Mouse (Mus musculus) left cerebral cortex, adult 2 months (tissue): ENCODE data around the gene Gm19426. TPM values are rescaled to one million over a fixed set of nuclear protein-coding genes. Genes with fewer than 3 reads are reported as not detected.
"Not testable (repeated sequence)": the region's sequence is repeated elsewhere in the genome, so short reads cannot be mapped to it uniquely, and the experiment has no call there.

Source experiments
- DNase-seq, 2 experiments: peaks; one replicate each; pipeline ENCODE4 v3.0.0; 2021 to 2022; ENCODE audit warnings: low spot score in 2 of 2, mixed read lengths in 1 of 2; ENCODE audit errors: extremely low spot score in 1 of 2
- H3K27ac ChIP-seq: fragments of 200-600 bp; 2 replicates; pipeline ENCODE4 v1.8.1; 2022
- H3K4me3 ChIP-seq: fragments of 200-600 bp; 2 replicates; pipeline ENCODE4 v1.8.1; 2022
- CTCF ChIP-seq: fragments of 200-600 bp; IDR thresholded peaks from 2 replicates; pipeline ENCODE4 v1.8.1; 2022; ENCODE audit warnings: antibody characterized with exemption, mild to moderate bottlenecking, moderate library complexity
- intact Hi-C: fragments of 180-260 bp; cut with DNase I; formaldehyde crosslinking; loops from one replicate; pipeline ENCODE4 v1.15.1; 2025
- total RNA-seq, 2 experiments: library from RNA; stranded (reverse); gene quantifications; 2 replicates each; pipeline ENCODE4 v1.2.3; 2021

Gm19426 gene
- total RNA-seq, 2 experiments from 2014 or later, result 2.0 to 2.4 TPM

GRCm38 (mm10) chr2:84733579-84734300 is 9.7 kb downstream of the Gm19426 start, which contains the start of gene Ypel4:
TSS of gene Ypel4 (plus strand) at chr2:84734058.
- intact Hi-C loops, result loop anchor here (5.0 kb wide), 1 partner anchor 149 kb away; no protein-coding TSS in a partner anchor
- Histone ChIP-seq H3K4me3 (peak within 1 kb of the TSS; percentile 78), H3K27ac (peak within 1 kb of the TSS; percentile 97)
- TF ChIP-seq CTCF, result no peak
- peak; percentile 72 to 76 for DNase-seq

- H3K27ac ChIP-seq, result no peak overlapping the region
- no peak for DNase-seq
- intact Hi-C loops, result loop anchor here (5.0 kb wide), 1 partner anchor 150 kb away; no protein-coding TSS in a partner anchor
These were observed 11.1 kb downstream of the Gm19426 start for GRCm38 (mm10) chr2:84732394-84732793.

GRCm38 (mm10) chr2:84731206-84731605 is 12.2 kb downstream of the Gm19426 start:
- H3K27ac ChIP-seq, result no peak overlapping the region
- H3K4me3 ChIP-seq, result no peak overlapping the region
- no peak for DNase-seq
- intact Hi-C loops, result loop anchor here (5.0 kb wide), 1 partner anchor 151 kb away; no protein-coding TSS in a partner anchor
- TF ChIP-seq CTCF, result no peak

More at GRCm38 (mm10) chr2:84732394-84732793, 11.1 kb downstream of the Gm19426 start:
- H3K4me3 ChIP-seq, result no peak overlapping the region
- TF ChIP-seq CTCF, result no peak

- intact Hi-C loops, result loop anchor here (5.0 kb wide), 1 partner anchor 319 kb away; the partner anchor contains the start of gene Tnks1bp1
- H3K4me3 ChIP-seq, DNase-seq, H3K27ac ChIP-seq: not testable (repeated sequence)
These were observed 15.3 kb downstream of the Gm19426 start for GRCm38 (mm10) chr2:84728191-84728590.

- peak within 1 kb of the TSS; percentile 82 for H3K4me3 ChIP-seq
- intact Hi-C loops, result loop anchor here (1.0 to 5.0 kb wide), 2 partner anchors 12 to 320 kb away; partner anchors contain the start of genes Tnks1bp1 and Zdhhc5
- DNase-seq, result peak; percentile 95 to 96
- peak within 1 kb of the TSS; percentile 92 for H3K27ac ChIP-seq
- TF ChIP-seq CTCF, result no peak
These were observed 16.1 kb downstream of the Gm19426 start, which contains the start of gene Clp1 for GRCm38 (mm10) chr2:84727172-84727858. TSS of gene Clp1 (minus strand) at chr2:84727350.

- no peak for DNase-seq
- intact Hi-C loops, result loop anchor here (1.0 to 5.0 kb wide), 2 partner anchors 11 to 321 kb away; partner anchors contain the start of genes Tnks1bp1 and Zdhhc5
- Histone ChIP-seq H3K27ac (peak overlapping the region; percentile 92), H3K4me3 (peak overlapping the region; percentile 82)
- no peak for TF ChIP-seq CTCF
These were observed 16.7 kb downstream of the Gm19426 start for GRCm38 (mm10) chr2:84726716-84727115.

DNA sequence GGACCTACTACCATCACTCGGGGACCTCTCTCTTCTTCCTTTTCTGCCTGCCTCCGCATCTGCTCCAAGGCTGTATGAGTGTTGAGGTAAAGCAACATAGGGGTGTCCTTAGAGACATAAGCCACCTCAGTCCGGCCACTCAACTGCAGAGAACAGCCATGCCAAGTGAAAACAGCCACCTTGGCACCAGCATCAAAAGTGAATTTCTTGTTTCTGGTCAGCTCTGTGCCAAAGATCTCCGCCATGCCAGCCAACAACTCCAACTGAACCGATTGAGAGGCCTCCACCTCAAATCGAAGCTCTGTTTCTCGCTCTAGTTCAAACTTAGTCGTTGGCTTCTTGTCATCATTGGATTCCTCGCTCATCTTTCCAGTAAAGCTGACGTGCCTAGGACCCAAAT is 17.7 kb downstream of the Gm19426 start:
- DNase-seq, result no peak
- Histone ChIP-seq H3K27ac (no peak overlapping the region), H3K4me3 (no peak overlapping the region)
- intact Hi-C loops, result loop anchor here (5.0 kb wide), 1 partner anchor 322 kb away; the partner anchor contains the start of gene Tnks1bp1
- TF ChIP-seq CTCF, result no peak

- intact Hi-C loops, result no loop called here
- Histone ChIP-seq H3K4me3 (no peak overlapping the region), H3K27ac (no peak overlapping the region)
- no peak for DNase-seq
- TF ChIP-seq CTCF, result no peak
These were observed 19.6 kb downstream of the Gm19426 start for GRCm38 (mm10) chr2:84723856-84724255.

DNA sequence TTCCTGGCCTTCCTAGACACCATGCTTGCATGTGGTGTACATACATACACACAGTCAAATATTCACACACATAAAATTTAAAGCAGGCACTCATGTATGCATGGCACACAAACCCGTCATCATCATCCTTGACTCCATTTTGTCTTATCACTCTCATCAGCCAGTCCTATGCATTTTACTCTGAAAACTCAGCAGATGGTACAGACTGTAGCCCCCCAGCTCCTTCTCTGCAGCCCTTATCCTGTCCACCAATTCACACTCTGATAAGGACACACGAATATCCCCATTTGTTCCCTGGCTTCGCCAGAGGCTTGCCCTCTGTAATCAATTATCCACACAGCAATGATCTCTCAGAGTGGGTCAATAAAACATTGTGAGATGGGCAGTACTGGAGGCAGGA is 22.3 kb downstream of the Gm19426 start:
- no peak for DNase-seq
- no peak for TF ChIP-seq CTCF
- Histone ChIP-seq H3K27ac (no peak overlapping the region), H3K4me3 (no peak overlapping the region)
- intact Hi-C loops, result no loop called here

DNA sequence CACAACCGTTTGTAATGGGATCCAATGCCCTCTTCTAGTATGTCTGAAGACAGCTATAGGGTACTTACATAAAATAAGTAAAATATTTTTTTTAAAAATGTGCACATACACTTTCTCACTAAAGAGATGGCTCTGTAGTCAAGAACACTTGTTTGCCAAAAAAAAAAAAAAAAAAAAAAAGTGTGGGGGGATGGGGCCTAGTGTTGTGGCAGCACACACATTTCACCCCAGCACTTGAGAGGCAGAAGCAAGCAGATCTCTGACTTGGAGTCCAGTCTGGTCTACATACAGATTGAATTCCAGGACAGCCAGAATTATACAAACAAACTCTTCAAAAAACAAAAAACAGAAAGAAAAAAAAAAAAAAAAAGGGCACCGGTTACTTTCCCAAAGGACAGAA is 22.7 kb downstream of the Gm19426 start:
- no peak for TF ChIP-seq CTCF

DNA sequence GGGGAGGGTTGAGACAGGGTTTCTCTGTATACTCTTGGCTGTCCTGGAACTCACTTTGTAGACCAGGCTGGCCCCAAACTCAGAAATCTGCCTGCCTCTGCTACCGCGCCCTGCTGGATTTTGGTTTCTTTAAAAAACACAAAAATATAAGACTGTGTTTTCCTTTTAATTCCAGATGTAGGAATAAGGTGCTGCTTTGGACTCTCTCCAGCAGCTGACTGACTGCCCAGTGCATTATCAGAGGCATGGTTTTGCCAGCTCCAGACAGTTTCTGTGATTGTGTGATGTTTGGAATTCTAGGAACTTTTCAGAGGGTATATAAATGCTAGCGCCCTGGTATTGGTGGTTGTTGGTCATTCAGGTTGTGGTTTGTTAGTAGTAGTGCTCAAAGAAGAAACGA is 26.1 kb downstream of the Gm19426 start:
- Histone ChIP-seq H3K4me3 (no peak overlapping the region), H3K27ac (no peak overlapping the region)
- TF ChIP-seq CTCF, result no peak
- intact Hi-C loops, result loop anchor here (5.0 kb wide), 1 partner anchor 80 kb away; the partner anchor contains the start of gene Ube2l6
- no peak for DNase-seq

More for the DNA sequence above, 22.7 kb downstream of the Gm19426 start:
- no peak for DNase-seq
- no peak overlapping the region for H3K4me3 ChIP-seq
- intact Hi-C loops, result no loop called here
- no peak overlapping the region for H3K27ac ChIP-seq
